Mouse (Mus musculus) ovary, adult 10 weeks (tissue): ENCODE data around the gene Vmn2r107. TPM values are rescaled to one million over a fixed set of nuclear protein-coding genes. Genes with fewer than 3 reads are reported as not detected.

ENCODE experiments used
- polyA plus RNA-seq: library from polyadenylated mRNA; stranded (reverse); fragments of 350-450 nt; fragmentation: Illumina TruSeq; extraction: RNeasy Lipid Tissue Mini Kit (QIAGEN cat#74804); gene quantifications from one replicate; pipeline ENCODE4 v1.2.3, GENCODE M21; 2014

Gene Vmn2r107
- polyA plus RNA-seq, result not detected

DNA sequence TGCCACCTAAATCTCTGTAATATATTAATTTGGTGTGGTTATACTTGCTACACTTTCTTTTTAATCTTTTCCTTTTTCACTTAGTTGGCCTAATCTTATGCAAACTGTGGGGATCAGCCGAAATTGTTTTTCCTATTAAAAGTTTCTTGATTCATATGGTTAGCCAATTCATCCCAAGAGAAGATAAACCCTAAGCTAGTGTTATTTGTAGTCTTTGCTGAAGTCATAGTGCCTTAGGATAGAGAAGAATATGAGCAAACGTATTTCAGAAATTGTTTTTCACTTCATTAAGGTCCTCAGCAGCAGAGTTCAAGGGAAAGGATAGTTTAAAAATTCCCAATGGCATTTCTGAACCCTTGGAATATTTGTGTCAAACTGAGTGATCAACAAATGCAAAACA is at the start of gene Vmn2r107:
Gene Vmn2r107 (plus strand): TSS at position 301 of the 400 bp plus-strand sequence.

DNA sequence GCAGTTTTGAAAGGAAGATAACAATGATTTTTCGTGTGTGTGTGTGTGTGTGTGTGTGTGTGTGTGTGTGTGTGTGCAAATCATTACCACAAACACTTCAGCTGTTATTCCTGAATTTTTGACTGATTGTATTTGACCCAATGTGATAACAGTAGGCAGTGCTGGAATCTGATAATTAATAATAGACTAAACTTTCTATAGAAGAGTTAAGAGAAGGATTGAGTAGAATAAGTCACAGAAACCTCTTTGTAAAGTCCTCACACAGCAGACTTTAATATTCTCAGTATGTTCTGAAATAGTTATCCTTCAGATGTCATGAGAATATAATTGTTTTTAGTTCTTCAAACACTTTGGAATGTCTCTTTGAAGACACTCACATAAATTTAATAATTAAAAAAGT is 68.8 kb downstream of the Vmn2r107 start, which contains the start of gene Vmn1r224:
Gene Vmn1r224 (plus strand): TSS at position 301 of the 400 bp plus-strand sequence.

Other genes starting within 250 kb of the Vmn2r107 start
- gene Fpr-rs7, start 231.0 kb upstream of the Vmn2r107 start, polyA plus RNA-seq, result not detected
- not detected for gene Fpr-rs6, start 162.1 kb upstream of the Vmn2r107 start, polyA plus RNA-seq
- not detected for gene Vmn2r105, start 110.2 kb upstream of the Vmn2r107 start, polyA plus RNA-seq
- not detected for gene Vmn2r106, start 59.7 kb upstream of the Vmn2r107 start, polyA plus RNA-seq
- gene Vmn1r224, start 68.9 kb downstream of the Vmn2r107 start, polyA plus RNA-seq, result not detected
- gene Vmn2r108, start 136.1 kb downstream of the Vmn2r107 start, polyA plus RNA-seq, result not detected
- gene Vmn1r225, start 152.9 kb downstream of the Vmn2r107 start, polyA plus RNA-seq, result not detected
- gene Vmn2r109, start 219.5 kb downstream of the Vmn2r107 start, polyA plus RNA-seq, result not detected